Mouse (Mus musculus) lung, embryonic 14.5 days (tissue): ENCODE measurements around the gene Nyap1. TPM values are rescaled to one million over a fixed set of nuclear protein-coding genes. Genes with fewer than 3 reads are reported as not detected.

ENCODE experiments used
- ATAC-seq: fragments of 200-750 bp; cut with Nextera tagmentation; 2 replicates; pipeline ENCODE4 v1.8.0; 2017; ENCODE audit warnings: mild to moderate bottlenecking, moderate TSS enrichment, moderate library complexity; ENCODE audit not compliant: insufficient read depth
- DNase-seq: peaks from one replicate; pipeline ENCODE4 v3.0.0-alpha.2; 2015
- H3K27ac ChIP-seq: fragments of 300-500 bp; sonication (generic); 2 replicates; pipeline ENCODE4 v1.5.1; 2014; ENCODE audit warnings: low read depth, mild to moderate bottlenecking, moderate library complexity
- H3K27me3 ChIP-seq: fragments of 300-500 bp; sonication (generic); 2 replicates; pipeline ENCODE4 v1.6.1; 2014; ENCODE audit warnings: low read length, control low read depth; ENCODE audit not compliant: insufficient read depth
- H3K36me3 ChIP-seq: fragments of 300-500 bp; sonication (generic); 2 replicates; pipeline ENCODE4 v1.6.1; 2014; ENCODE audit warnings: control low read depth; ENCODE audit not compliant: insufficient read depth
- H3K4me1 ChIP-seq: fragments of 300-500 bp; sonication (generic); 2 replicates; pipeline ENCODE4 v1.6.1; 2014; ENCODE audit warnings: antibody characterized with exemption, control low read depth; ENCODE audit not compliant: insufficient read depth
- H3K4me2 ChIP-seq: fragments of 300-500 bp; sonication (generic); 2 replicates; pipeline ENCODE4 v1.6.1; 2014; ENCODE audit warnings: mild to moderate bottlenecking
- H3K4me3 ChIP-seq: fragments of 300-500 bp; sonication (generic); 2 replicates; pipeline ENCODE4 v1.5.1; 2014; ENCODE audit warnings: low read depth, low read length
- H3K9ac ChIP-seq: fragments of 300-500 bp; sonication (generic); 2 replicates; pipeline ENCODE4 v1.6.1; 2014
- H3K9me3 ChIP-seq: fragments of 300-500 bp; sonication (generic); 2 replicates; pipeline ENCODE4 v1.6.1; 2016; ENCODE audit warnings: low read depth, low read length, control low read depth
- CTCF ChIP-seq: IDR thresholded peaks from 2 replicates; pipeline ENCODE4 v1.5.1; 2016; ENCODE audit warnings: antibody characterized with exemption, low read depth
- WGBS: fragments of 180-500 bp; shearing (Covaris S2); extraction: QIAGEN DNeasy Blood & Tissue Kit; methylation state at CpG from one replicate; pipeline ENCODE4 v1.1.7; 2014; 5-methylcytosine and 5-hydroxymethylcytosine counted together
- polyA plus RNA-seq: library from polyadenylated mRNA; unstranded; fragments of >200 nt; fragmentation: Nextera tagmentation; extraction: Ambion mirVana; gene quantifications from 2 replicates; pipeline ENCODE4 v1.2.1, GENCODE M21; 2014

The Nyap1 gene
- polyA plus RNA-seq, 1 experiment from 2014 or later, result 0.93 TPM

GRCm38 (mm10) chr5:137713454-137713853 lies 28.0 kb downstream of the Nyap1 start:
- Histone ChIP-seq H3K4me3 (no peak overlapping the region), H3K27me3 (no peaks in the 10 kb centered on the region), H3K36me3 (no peaks in the 10 kb centered on the region), H3K4me1 (no peaks in the 10 kb centered on the region), H3K4me2 (no peak overlapping the region), H3K27ac (no peak overlapping the region), H3K9me3 (no peaks in the 10 kb centered on the region), H3K9ac (no peak overlapping the region)
- no peak for ATAC-seq
- no peak for TF ChIP-seq CTCF
- DNase-seq, result no peak
- WGBS, result 76% methylated on average over 5 of the region's 5 CpGs

DNA sequence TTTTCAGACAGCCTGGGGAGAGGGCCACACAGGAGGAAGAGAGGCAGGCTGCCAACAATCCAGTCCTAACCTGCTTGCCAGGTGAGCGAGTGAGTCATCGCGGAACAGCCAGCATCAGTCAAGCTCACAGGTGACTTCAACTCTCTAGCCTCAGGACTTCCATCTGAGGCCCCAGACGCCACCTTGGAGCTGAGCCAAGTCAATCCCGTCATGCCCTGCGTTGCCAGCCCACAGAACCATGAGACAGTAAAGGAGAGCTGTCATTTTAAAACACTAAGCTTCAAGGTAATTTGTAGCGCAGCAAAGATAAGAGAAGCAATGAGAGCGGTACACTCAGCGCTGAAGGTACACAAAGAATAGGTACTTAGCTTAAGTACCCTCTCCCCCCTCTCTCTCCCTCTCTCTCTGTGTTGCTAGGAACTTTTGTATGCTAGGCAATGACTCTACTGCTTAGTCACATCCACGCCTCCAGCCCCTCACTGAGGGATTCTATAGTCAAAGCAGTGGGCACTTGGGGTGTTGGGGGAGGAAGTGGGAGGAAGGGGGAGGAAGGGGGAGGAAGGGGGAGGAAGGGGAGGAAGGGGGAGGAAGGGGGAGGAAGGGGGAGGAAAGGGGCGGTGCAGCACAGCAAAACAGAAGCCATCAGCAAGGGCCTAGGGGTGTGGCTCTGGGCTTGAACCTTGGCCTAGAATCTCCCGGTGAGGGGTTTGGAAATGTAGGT lies 34.3 kb downstream of the Nyap1 start:
- Histone ChIP-seq H3K9ac (no peak overlapping the region), H3K4me2 (peak overlapping the region; percentile 21; the same call in 1 of the 2 replicates), H3K36me3 (no peaks in the 10 kb centered on the region), H3K9me3 (no peaks in the 10 kb centered on the region), H3K4me3 (no peak overlapping the region), H3K27me3 (no peaks in the 10 kb centered on the region), H3K4me1 (no peaks in the 10 kb centered on the region), H3K27ac (peak overlapping the region; percentile 81)
- ATAC-seq (peak; percentile 87), DNase-seq (peak; percentile 83)
- no peak for TF ChIP-seq CTCF
- WGBS, result 40% methylated on average over 12 of the region's 12 CpGs

DNA sequence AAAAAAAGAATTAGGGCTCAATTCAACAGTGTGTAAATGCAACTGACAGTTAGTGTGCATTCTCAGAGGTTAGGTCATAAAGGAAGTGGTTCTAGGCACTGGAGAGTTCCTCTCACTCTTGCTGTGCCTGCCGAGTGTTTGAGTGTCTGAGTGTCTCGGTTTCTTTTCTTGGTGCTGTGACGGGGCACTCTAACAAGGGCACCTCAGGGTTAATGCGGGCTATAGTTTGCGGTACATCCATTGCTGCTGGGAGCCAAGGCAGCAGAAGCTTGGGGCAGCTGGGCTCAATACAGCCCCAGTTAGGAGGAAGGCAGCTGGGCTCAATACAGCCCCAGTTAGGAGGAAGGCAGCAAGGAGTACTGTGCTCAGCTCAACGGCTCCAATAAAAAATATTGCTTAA lies 36.2 kb downstream of the Nyap1 start:
- no peak overlapping the region for H3K9ac ChIP-seq
- no peak for ATAC-seq
- H3K9me3 ChIP-seq, result no peaks in the 10 kb centered on the region
- no peaks in the 10 kb centered on the region for H3K27me3 ChIP-seq
- no peaks in the 10 kb centered on the region for H3K36me3 ChIP-seq
- H3K4me3 ChIP-seq, result no peak overlapping the region
- DNase-seq, result no peak
- no peak overlapping the region for H3K4me2 ChIP-seq
- no peaks in the 10 kb centered on the region for H3K4me1 ChIP-seq
- TF ChIP-seq CTCF, result no peak
- WGBS, result 38% methylated on average over 6 of the region's 6 CpGs
- H3K27ac ChIP-seq, result no peak overlapping the region

- ATAC-seq (no peak), DNase-seq (no peak)
- Histone ChIP-seq H3K27ac (no peak overlapping the region), H3K9me3 (no peaks in the 10 kb centered on the region), H3K4me2 (no peak overlapping the region), H3K9ac (no peak overlapping the region), H3K27me3 (no peaks in the 10 kb centered on the region), H3K36me3 (no peaks in the 10 kb centered on the region), H3K4me1 (no peaks in the 10 kb centered on the region), H3K4me3 (no peak overlapping the region)
- TF ChIP-seq CTCF, result no peak
- 40% methylated on average over 2 of the region's 2 CpGs for WGBS
Observed at GRCm38 (mm10) chr5:137699850-137700249, 41.6 kb downstream of the Nyap1 start.

DNA sequence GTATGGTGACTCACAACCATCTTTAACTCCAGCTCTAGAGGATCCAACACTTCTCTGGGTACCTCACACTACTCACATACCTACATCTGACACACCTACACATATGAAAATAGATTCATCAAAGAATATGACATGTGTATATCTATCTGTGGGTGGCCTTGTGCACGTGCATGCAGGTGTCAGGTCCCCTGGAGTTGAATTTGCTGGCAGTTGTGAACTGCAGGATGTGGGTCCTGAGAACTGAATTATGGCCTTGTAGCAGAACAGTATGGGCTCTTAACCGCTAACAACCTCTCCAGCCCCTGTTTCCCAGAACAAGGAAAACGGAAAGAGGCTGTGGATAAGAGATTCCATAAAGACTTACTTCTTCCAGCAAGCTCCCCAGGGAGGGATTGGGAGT lies 42.3 kb downstream of the Nyap1 start:
- no peak for TF ChIP-seq CTCF
- 65% methylated on average over 3 of the region's 3 CpGs for WGBS
- DNase-seq (no peak), ATAC-seq (no peak)
- Histone ChIP-seq H3K4me1 (no peaks in the 10 kb centered on the region), H3K27me3 (no peaks in the 10 kb centered on the region), H3K27ac (no peak overlapping the region), H3K9ac (no peak overlapping the region), H3K4me2 (no peak overlapping the region), H3K36me3 (no peaks in the 10 kb centered on the region), H3K9me3 (no peaks in the 10 kb centered on the region), H3K4me3 (no peak overlapping the region)

GRCm38 (mm10) chr5:137695930-137696329 lies 45.5 kb downstream of the Nyap1 start:
- no peak overlapping the region for H3K27ac ChIP-seq
- no peaks in the 10 kb centered on the region for H3K4me1 ChIP-seq
- no peak for TF ChIP-seq CTCF
- no peaks in the 10 kb centered on the region for H3K27me3 ChIP-seq
- no peak overlapping the region for H3K9ac ChIP-seq
- no peaks in the 10 kb centered on the region for H3K36me3 ChIP-seq
- WGBS, result 58% methylated on average over 4 of the region's 4 CpGs
- ATAC-seq, result no peak
- no peaks in the 10 kb centered on the region for H3K9me3 ChIP-seq
- H3K4me3 ChIP-seq, result no peak overlapping the region
- DNase-seq, result no peak
- H3K4me2 ChIP-seq, result no peak overlapping the region

DNA sequence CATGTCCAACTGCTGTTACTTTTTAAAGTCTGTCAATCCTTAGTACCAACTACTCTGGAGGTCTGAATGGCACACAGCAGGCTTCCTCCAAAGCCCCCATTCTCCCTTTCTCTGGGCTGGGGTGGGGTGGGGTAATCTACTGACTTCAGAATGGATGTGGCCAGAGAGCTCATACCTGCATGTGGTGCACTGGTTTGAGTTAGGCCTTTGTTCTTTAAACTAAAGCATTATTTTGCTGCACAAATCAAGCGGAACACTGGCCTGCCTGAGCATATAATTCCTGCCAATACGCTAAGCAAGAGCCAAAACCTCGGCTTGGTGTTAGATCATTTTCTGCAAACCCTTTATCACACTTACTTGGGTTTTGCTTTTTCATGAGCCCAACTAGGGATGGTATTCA lies 46.6 kb downstream of the Nyap1 start:
- Histone ChIP-seq H3K27me3 (no peaks in the 10 kb centered on the region), H3K4me2 (no peak overlapping the region), H3K9ac (no peak overlapping the region), H3K4me3 (no peak overlapping the region), H3K4me1 (no peaks in the 10 kb centered on the region), H3K9me3 (no peaks in the 10 kb centered on the region), H3K27ac (no peak overlapping the region), H3K36me3 (no peaks in the 10 kb centered on the region)
- DNase-seq (no peak), ATAC-seq (no peak)
- WGBS, result 85% methylated on average over 3 of the region's 3 CpGs
- TF ChIP-seq CTCF, result no peak
